Mouse (Mus musculus): Measurements from ENCODE around the gene Rnf114. TPM values are rescaled to one million over a fixed set of nuclear protein-coding genes. Genes with fewer than 3 reads are reported as not detected.

Gene Rnf114
- polyA plus RNA-seq, 1 experiment from 2014 or later = 101 TPM

DNA sequence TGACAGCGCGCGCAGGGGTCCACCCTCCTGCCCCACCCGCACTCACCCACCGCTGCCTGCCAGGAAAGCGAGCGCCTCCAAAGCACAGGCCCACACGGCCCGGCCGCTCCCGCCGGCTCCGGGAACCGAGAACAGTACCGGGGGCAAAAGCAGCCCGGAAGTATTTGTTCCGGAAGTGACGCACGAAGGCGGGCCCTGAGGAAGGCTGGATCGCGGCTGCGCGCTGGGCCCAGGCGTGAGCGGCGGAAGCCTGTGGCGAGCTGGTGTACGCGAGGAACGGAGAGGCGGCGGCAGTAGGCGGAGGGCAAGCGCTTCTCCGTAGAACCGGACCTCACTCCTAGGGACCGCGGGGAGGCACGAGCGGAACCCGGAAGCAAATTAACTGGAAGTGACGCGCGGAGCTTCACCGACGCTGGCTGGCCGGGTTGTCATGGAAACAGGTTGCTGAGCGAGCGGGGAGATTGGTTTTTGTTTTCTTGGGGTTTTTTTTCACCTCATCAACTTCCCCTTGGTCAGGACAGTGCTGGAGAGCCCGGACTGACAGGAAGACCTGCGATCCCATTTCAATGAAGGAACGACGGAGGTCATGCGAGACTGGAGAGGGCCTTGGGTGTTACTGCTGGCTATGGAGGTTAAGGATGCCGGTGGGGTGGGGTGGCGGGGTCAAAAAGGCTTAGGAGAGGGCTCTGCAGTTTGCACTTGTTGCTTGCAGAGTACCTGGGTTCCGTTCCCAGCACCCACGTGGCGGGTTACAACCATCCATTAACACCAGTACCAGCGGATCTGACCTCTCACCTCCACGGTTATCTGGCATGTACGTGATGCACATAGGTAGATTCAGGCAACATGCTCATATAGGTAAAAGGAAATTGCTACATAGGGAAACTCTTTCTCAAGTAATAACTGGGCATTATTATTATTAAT, 530 bp downstream of the Rnf114 start, which contains the start of gene Spata2:
Spata2 (minus strand) TSS at position 175 of the 924 bp plus-strand sequence.
- Histone ChIP-seq H3K27ac (ENCODE audit: low read length) (peak within 1 kb of the TSS; percentile 95), H3K4me3 (ENCODE audit: low read length) (peak within 1 kb of the TSS; percentile 97), H3K4me2 (ENCODE audit: low read depth, low read length) (peak within 1 kb of the TSS; percentile 72), H3K36me3 (ENCODE audit: control insufficient read depth, insufficient read depth, low read length) (no peaks in the 10 kb centered on the region), H3K9me3 (ENCODE audit: control insufficient read depth, low read length) (no peaks in the 10 kb centered on the region), H3K4me1 (replicated peaks; ENCODE audit: control insufficient read depth, insufficient read depth, low read length) (peaks cover 18% of the 10 kb centered on the region), H3K9ac (ENCODE audit: low read length) (peak within 1 kb of the TSS; percentile 94), H3K27me3 (ENCODE audit: control insufficient read depth, insufficient read depth, low read depth, low read length) (no peaks in the 10 kb centered on the region)
- peak; percentile 88 for ATAC-seq (ENCODE audit: low read depth)
- WGBS = 1% methylated on average over 63 of the region's 63 CpGs

DNA sequence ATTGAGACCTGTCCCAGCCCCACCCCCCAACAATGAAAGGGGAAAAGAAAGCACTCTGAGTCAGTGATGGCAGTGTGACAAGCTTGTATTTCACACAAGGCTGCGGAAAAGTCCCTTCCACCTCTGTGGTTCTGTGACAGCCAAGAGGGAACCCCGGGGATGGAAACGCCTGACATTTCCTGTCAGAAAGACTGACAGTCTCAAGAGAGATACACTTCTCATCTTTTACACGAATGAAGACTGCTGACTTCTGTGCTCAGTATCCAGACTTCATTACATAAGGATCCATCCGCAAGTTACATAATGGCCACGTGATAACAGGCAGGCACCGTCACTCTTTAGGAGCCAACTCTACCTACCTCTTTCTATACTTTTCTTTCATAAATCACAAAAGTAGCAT, 4.0 kb downstream of the Rnf114 start:
- ATAC-seq (ENCODE audit: low read depth) = no peak
- Histone ChIP-seq H3K4me2 (ENCODE audit: low read depth, low read length) (no peak overlapping the region), H3K4me3 (ENCODE audit: low read length) (no peak overlapping the region), H3K9me3 (ENCODE audit: control insufficient read depth, low read length) (no peaks in the 10 kb centered on the region), H3K36me3 (ENCODE audit: control insufficient read depth, insufficient read depth, low read length) (no peaks in the 10 kb centered on the region), H3K9ac (ENCODE audit: low read length) (no peak overlapping the region), H3K27me3 (ENCODE audit: control insufficient read depth, insufficient read depth, low read depth, low read length) (no peaks in the 10 kb centered on the region), H3K27ac (ENCODE audit: low read length) (no peak overlapping the region), H3K4me1 (replicated peaks; ENCODE audit: control insufficient read depth, insufficient read depth, low read length) (peaks cover 11% of the 10 kb centered on the region)
- WGBS = 79% methylated on average over 7 of the region's 7 CpGs

DNA sequence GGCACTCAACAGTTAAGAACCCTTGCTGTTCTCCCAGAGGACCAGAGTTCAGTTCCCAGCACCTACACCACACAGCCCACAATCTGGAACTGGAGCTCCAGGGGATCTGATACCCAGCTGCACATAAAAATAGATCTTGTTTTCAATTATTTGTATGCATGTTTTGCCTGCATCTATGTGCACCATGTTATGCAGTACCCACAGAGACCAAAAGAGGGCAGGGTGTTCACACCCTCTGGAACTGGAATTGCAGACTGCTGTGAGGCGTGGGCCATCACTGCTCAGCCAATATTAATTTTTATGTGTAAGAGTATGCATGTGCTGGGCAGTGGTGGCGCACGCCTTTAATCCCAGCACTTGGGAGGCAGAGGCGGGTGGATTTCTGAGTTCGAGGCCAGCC, 4.8 kb downstream of the Rnf114 start:
- ATAC-seq (ENCODE audit: low read depth) = no peak
- Histone ChIP-seq H3K27ac (ENCODE audit: low read length) (no peak overlapping the region), H3K36me3 (ENCODE audit: control insufficient read depth, insufficient read depth, low read length) (no peaks in the 10 kb centered on the region), H3K9me3 (ENCODE audit: control insufficient read depth, low read length) (no peaks in the 10 kb centered on the region), H3K9ac (ENCODE audit: low read length) (no peak overlapping the region), H3K27me3 (ENCODE audit: control insufficient read depth, insufficient read depth, low read depth, low read length) (no peaks in the 10 kb centered on the region), H3K4me1 (replicated peaks; ENCODE audit: control insufficient read depth, insufficient read depth, low read length) (peaks cover 5% of the 10 kb centered on the region; the same call in 1 of the 2 replicates), H3K4me2 (ENCODE audit: low read depth, low read length) (no peak overlapping the region), H3K4me3 (ENCODE audit: low read length) (no peak overlapping the region)
- WGBS = 60% methylated on average over 5 of the region's 5 CpGs

DNA sequence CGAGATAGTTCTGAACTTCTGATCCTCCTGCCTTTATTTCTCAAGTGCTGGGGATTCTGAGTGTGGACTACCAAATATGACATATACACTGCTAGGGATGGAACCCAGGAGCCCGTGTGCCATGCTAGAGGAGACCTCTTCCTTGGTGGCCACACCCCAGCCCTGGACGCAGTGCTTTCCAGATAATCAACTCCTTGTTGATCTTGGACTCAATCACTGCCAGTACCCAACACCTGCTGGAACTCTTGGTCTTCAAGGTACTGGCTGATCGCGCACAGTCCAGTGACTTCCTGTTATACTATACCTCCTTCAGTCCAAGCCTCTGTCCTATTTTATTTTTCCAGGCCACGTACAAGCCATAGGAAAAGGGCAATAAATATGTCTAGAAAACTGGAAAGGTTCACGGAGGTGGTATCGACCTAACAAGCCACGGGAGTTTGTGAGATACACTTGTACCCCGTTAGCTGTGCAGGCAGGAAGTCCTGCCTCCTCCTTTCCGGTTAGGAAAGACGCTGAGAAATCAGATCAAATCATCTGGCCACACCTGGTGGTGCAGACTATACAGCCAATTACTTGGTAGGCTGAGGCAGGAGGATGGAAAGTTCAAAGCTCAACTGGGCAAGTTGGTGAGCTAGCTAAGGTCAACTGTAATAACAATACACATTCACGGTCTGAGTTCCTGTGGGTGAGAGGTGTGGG, 10.3 kb downstream of the Rnf114 start:
- peak overlapping the region; percentile 83 for H3K27ac ChIP-seq (ENCODE audit: low read length)

DNA sequence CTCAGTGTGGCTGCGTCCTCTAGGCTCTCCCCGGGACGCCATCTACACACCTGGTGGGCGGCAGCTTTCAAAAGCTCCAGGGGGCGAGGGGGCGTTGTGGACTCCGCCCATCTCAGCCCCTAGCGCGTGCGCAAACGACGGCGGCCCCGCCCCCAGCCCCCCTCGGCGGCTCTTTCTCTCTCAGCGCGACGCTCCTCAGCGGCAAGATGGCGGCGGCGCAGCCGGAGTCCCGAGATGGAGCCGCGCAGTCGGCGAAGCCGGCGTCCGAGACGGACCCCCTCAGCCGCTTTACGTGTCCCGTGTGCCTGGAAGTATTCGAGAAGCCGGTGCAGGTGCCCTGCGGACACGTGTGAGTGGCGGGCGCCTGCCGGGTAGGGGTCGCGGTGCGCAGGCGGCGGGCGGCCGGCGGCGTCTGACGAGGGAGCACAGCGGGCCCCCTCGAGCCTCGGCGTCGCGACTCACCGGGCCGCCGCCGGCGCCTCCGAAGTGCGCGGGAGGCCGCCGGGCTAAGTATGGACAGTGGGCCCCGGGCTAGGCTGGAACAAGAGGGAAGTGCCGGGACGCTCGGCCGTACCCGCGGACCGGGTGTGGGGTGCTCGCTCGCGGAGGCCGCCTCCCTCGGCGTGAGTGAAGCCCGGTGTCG, 10.9 kb downstream of the Rnf114 start:
- peak; percentile 87 for ATAC-seq (ENCODE audit: low read depth)
- H3K27ac ChIP-seq (ENCODE audit: low read length) = peak overlapping the region; percentile 83

More for the DNA sequence above, 10.3 kb downstream of the Rnf114 start:
- Histone ChIP-seq H3K4me1 (replicated peaks; ENCODE audit: control insufficient read depth, insufficient read depth, low read length) (peaks cover 32% of the 10 kb centered on the region), H3K9ac (ENCODE audit: low read length) (peak overlapping the region; percentile 93), H3K4me3 (ENCODE audit: low read length) (peak overlapping the region; percentile 91), H3K36me3 (ENCODE audit: control insufficient read depth, insufficient read depth, low read length) (0 out of 2 replicates have a peak, but pooled peaks cover 2% of the 10 kb centered on the region), H3K4me2 (ENCODE audit: low read depth, low read length) (peak overlapping the region; percentile 71), H3K9me3 (ENCODE audit: control insufficient read depth, low read length) (no peaks in the 10 kb centered on the region), H3K27me3 (ENCODE audit: control insufficient read depth, insufficient read depth, low read depth, low read length) (no peaks in the 10 kb centered on the region)
- 38% methylated on average over 13 of the region's 13 CpGs for WGBS
- no peak for ATAC-seq (ENCODE audit: low read depth)

DNA sequence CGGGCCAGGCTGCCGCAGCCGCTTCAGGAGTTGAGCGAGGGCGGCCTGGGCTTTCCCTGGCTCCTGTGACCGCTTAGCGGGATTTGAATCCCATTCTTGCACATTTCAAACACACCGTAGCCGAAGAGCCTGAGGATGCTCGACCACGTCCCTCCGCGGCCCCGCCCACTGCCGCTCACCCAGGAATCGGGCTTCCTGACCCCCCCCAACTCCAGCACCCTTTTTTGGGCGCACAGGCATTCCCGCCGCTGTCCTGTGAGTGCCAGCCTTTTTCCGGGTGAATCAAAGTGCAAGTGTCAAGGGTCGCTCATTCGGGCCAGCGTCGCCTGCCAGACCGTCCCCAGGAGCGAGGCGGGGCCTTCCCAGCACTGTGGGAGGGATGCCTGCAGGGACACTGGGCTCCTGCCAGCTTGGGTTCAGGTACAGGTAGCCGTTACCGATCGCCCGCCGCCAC, 11.5 kb downstream of the Rnf114 start:
- Histone ChIP-seq H3K27me3 (ENCODE audit: control insufficient read depth, insufficient read depth, low read depth, low read length) (no peaks in the 10 kb centered on the region), H3K9me3 (ENCODE audit: control insufficient read depth, low read length) (no peaks in the 10 kb centered on the region)

More for the DNA sequence above, 10.9 kb downstream of the Rnf114 start:
- Histone ChIP-seq H3K4me3 (ENCODE audit: low read length) (peak overlapping the region; percentile 91), H3K9me3 (ENCODE audit: control insufficient read depth, low read length) (no peaks in the 10 kb centered on the region), H3K9ac (ENCODE audit: low read length) (peak overlapping the region; percentile 93), H3K4me2 (ENCODE audit: low read depth, low read length) (peak overlapping the region; percentile 71), H3K36me3 (ENCODE audit: control insufficient read depth, insufficient read depth, low read length) (peaks cover 2% of the 10 kb centered on the region; the same call in 1 of the 2 replicates), H3K27me3 (ENCODE audit: control insufficient read depth, insufficient read depth, low read depth, low read length) (no peaks in the 10 kb centered on the region), H3K4me1 (replicated peaks; ENCODE audit: control insufficient read depth, insufficient read depth, low read length) (peaks cover 32% of the 10 kb centered on the region)
- under 1% methylated on average over 85 of the region's 85 CpGs for WGBS

DNA sequence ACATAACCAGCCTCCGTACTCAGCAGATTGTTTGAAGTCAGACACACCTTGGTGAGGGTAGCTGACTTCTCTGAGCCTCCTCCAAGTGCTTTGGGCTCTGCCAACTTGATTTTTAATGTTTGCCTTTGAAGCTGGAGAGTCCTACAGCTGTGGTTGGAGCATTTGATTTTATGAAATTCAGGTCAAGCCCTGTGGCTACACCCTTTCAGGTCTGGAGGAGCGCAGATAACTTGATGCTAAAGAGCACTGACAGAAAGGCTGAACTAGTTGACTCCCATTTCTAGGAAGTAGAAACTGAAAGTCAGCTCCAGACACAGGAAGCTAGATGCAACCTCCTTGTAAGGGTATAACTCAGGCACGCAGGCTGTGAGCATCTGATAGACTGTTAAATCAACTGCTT, 12.7 kb downstream of the Rnf114 start:
- peak overlapping the region; percentile 71 for H3K4me2 ChIP-seq (ENCODE audit: low read depth, low read length)
- no peaks in the 10 kb centered on the region for H3K9me3 ChIP-seq (ENCODE audit: control insufficient read depth, low read length)
- peak overlapping the region; percentile 11; the same call in 1 of the 2 replicates for H3K4me3 ChIP-seq (ENCODE audit: low read length)
- H3K27me3 ChIP-seq (ENCODE audit: control insufficient read depth, insufficient read depth, low read depth, low read length) = no peaks in the 10 kb centered on the region
- H3K27ac ChIP-seq (ENCODE audit: low read length) = peak overlapping the region; percentile 83; the same call in 1 of the 2 replicates
- H3K4me1 ChIP-seq (replicated peaks; ENCODE audit: control insufficient read depth, insufficient read depth, low read length) = peaks cover 32% of the 10 kb centered on the region
- peak; percentile 63 for ATAC-seq (ENCODE audit: low read depth)
- H3K36me3 ChIP-seq (ENCODE audit: control insufficient read depth, insufficient read depth, low read length) = peaks cover 8% of the 10 kb centered on the region; the same call in 1 of the 2 replicates
- no peak overlapping the region for H3K9ac ChIP-seq (ENCODE audit: low read length)
- 45% methylated on average over 3 of the region's 3 CpGs for WGBS

More for the DNA sequence above, 11.5 kb downstream of the Rnf114 start:
- Histone ChIP-seq H3K9ac (ENCODE audit: low read length) (peak overlapping the region; percentile 93), H3K4me2 (ENCODE audit: low read depth, low read length) (peak overlapping the region; percentile 71), H3K4me1 (replicated peaks; ENCODE audit: control insufficient read depth, insufficient read depth, low read length) (peaks cover 32% of the 10 kb centered on the region), H3K36me3 (ENCODE audit: control insufficient read depth, insufficient read depth, low read length) (peaks cover 6% of the 10 kb centered on the region; the same call in 1 of the 2 replicates), H3K27ac (ENCODE audit: low read length) (peak overlapping the region; percentile 83), H3K4me3 (ENCODE audit: low read length) (peak overlapping the region; percentile 91)
- peak; percentile 19 for ATAC-seq (ENCODE audit: low read depth)
- WGBS = under 1% methylated on average over 32 of the region's 32 CpGs

DNA sequence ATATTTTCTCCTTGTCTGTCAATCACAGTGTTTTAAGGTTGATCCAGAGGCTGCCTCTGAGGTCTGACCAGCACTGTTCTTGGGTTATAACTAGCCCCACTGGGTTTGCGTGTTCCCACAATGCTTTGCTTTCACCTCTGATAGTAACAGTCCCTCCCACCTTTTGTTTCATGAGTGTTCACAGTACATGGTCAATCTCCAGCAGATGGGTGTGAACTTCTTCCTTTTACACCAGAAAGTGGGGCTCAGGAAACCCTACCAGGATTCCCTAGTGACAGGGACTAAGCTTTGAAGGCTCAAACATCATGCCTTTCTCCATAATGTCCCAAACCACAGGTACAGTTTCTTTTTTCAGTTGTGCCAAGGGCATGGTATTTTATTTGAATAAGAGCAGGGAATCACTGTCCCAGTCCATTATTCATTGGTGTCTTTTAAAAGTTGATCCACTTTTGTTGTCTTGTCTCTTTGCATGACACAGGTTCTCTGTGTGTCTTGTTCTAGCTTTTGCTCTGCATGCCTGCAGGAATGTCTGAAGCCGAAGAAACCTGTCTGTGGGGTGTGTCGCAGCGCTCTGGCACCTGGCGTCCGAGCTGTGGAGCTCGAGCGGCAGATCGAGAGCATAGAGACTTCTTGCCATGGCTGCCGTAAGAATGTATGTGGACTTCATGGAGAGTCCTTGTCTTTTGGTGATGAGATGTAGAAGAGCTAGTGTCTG, 14.3 kb downstream of the Rnf114 start:
- Histone ChIP-seq H3K4me2 (ENCODE audit: low read depth, low read length) (no peak overlapping the region), H3K9ac (ENCODE audit: low read length) (no peak overlapping the region)
- 83% methylated on average over 10 of the region's 10 CpGs for WGBS

More for the DNA sequence above, 14.3 kb downstream of the Rnf114 start:
- ATAC-seq (ENCODE audit: low read depth) = no peak
- Histone ChIP-seq H3K27me3 (ENCODE audit: control insufficient read depth, insufficient read depth, low read depth, low read length) (no peaks in the 10 kb centered on the region), H3K36me3 (ENCODE audit: control insufficient read depth, insufficient read depth, low read length) (peaks cover 15% of the 10 kb centered on the region), H3K9me3 (ENCODE audit: control insufficient read depth, low read length) (no peaks in the 10 kb centered on the region), H3K4me3 (ENCODE audit: low read length) (no peak overlapping the region), H3K27ac (ENCODE audit: low read length) (no peak overlapping the region; the same call in 1 of the 2 replicates), H3K4me1 (replicated peaks; ENCODE audit: control insufficient read depth, insufficient read depth, low read length) (peaks cover 32% of the 10 kb centered on the region)

All from lung, embryonic 16.5 days (tissue).